Mouse (Mus musculus): Measurements from ENCODE around the gene Wfdc13. TPM values are rescaled to one million over a fixed set of nuclear protein-coding genes. Genes with fewer than 3 reads are reported as not detected.

Gene Wfdc13
- polyA plus RNA-seq, 1 experiment: not detected

DNA sequence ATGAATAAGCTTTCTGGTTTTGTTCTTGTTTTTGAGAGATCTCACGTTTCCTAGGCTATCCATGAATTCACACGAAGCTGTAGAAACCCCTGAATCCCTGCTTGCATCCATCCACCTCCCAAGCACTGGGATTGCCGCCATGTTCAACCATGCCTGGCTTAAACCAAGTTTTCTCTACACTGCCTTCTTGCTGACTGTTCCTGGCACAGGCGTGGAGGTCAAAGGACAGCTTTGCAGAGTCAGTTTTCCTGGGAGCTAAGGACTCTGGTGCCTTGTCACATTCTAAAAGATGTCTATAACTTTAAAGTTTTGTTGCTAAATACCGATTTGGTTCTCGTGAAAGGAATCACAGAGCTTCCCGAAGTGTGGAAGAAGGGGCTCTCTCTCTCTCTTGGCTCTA lies 20.1 kb upstream of the Wfdc13 start:
- H3K27ac ChIP-seq (ENCODE audit: insufficient read depth, low read length): no peak overlapping the region
- no peaks in the 10 kb centered on the region for H3K27me3 ChIP-seq (ENCODE audit: control insufficient read depth, insufficient read depth, low read length)
- H3K4me3 ChIP-seq (ENCODE audit: extremely low read depth, insufficient read depth, insufficient read length): no peak overlapping the region
- no peaks in the 10 kb centered on the region for H3K36me3 ChIP-seq (ENCODE audit: control insufficient read depth, insufficient read depth, low read length)
- TF ChIP-seq CTCF (IDR thresholded peaks at IDR 0.05; ENCODE audit: extremely low read depth, insufficient read depth, insufficient read length, insufficient replicate concordance) (no peak), POLR2A (IDR thresholded peaks at IDR 0.05; ENCODE audit: low read depth, low read length) (no peak)
- 85% methylated on average over 7 of the region's 7 CpGs for WGBS
- H3K4me1 ChIP-seq (ENCODE audit: control insufficient read depth, insufficient read depth, insufficient read length): no peaks in the 10 kb centered on the region
- no peak for DNase-seq (ENCODE audit: low read depth in 1 of 2, low spot score in 2 of 2)

DNA sequence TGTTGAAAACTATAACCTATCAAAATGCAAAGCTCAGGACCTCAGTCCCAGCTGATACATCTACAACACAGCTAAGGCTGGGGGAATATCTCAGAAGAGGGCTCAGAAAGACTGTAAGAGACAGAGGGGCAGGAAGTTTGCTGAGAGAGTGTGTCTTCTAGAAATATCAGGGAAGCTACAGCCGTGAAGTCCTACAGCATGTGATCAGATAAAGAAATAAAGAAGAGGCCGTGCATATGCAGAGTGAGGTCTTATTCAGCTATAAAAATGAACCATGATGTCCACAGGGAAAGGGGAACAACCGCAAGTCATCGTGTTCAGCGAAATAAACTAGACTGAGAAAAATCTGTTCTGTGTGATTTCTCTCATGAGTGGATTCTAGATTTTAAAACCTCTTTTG lies 14.6 kb upstream of the Wfdc13 start:
- no peaks in the 10 kb centered on the region for H3K27me3 ChIP-seq (ENCODE audit: control insufficient read depth, insufficient read depth, low read length)
- no peak overlapping the region for H3K4me3 ChIP-seq (ENCODE audit: extremely low read depth, insufficient read depth, insufficient read length)
- DNase-seq (ENCODE audit: low read depth in 1 of 2, low spot score in 2 of 2): no peak
- WGBS: 69% methylated on average over 5 of the region's 5 CpGs
- H3K4me1 ChIP-seq (ENCODE audit: control insufficient read depth, insufficient read depth, insufficient read length): no peaks in the 10 kb centered on the region
- H3K36me3 ChIP-seq (ENCODE audit: control insufficient read depth, insufficient read depth, low read length): no peaks in the 10 kb centered on the region
- TF ChIP-seq CTCF (IDR thresholded peaks at IDR 0.05; ENCODE audit: extremely low read depth, insufficient read depth, insufficient read length, insufficient replicate concordance) (no peak), POLR2A (IDR thresholded peaks at IDR 0.05; ENCODE audit: low read depth, low read length) (no peak)
- no peak overlapping the region for H3K27ac ChIP-seq (ENCODE audit: insufficient read depth, low read length)

DNA sequence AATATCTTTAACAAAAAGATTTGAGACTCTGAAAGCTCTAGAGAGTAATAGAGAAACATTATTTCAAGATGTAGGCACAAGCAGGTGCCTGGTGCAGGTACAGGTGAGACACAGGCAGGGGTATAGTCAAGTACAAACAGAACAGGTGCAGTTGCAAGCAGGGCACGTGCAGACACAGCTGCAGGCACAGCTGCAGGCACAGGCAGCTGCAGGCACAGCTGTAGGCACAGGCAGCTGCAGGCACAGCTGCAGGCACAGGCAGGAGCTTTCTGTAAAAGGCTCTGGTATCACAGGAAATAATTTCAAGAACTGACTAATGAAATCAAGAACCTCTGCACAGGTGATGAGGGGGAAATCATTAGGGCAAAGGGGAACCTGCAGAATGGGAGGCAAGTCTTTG lies 14.0 kb upstream of the Wfdc13 start:
- Histone ChIP-seq H3K27me3 (ENCODE audit: control insufficient read depth, insufficient read depth, low read length) (no peaks in the 10 kb centered on the region), H3K4me1 (ENCODE audit: control insufficient read depth, insufficient read depth, insufficient read length) (no peaks in the 10 kb centered on the region), H3K4me3 (ENCODE audit: extremely low read depth, insufficient read depth, insufficient read length) (no peak overlapping the region), H3K27ac (ENCODE audit: insufficient read depth, low read length) (no peak overlapping the region), H3K36me3 (ENCODE audit: control insufficient read depth, insufficient read depth, low read length) (no peaks in the 10 kb centered on the region)
- no peak for TF ChIP-seq POLR2A (IDR thresholded peaks at IDR 0.05; ENCODE audit: low read depth, low read length)
- no peak for TF ChIP-seq CTCF (IDR thresholded peaks at IDR 0.05; ENCODE audit: extremely low read depth, insufficient read depth, insufficient read length, insufficient replicate concordance)
- DNase-seq (ENCODE audit: low read depth in 1 of 2, low spot score in 2 of 2): no peak
- 21% methylated on average over 1 of the region's 1 CpGs for WGBS

DNA sequence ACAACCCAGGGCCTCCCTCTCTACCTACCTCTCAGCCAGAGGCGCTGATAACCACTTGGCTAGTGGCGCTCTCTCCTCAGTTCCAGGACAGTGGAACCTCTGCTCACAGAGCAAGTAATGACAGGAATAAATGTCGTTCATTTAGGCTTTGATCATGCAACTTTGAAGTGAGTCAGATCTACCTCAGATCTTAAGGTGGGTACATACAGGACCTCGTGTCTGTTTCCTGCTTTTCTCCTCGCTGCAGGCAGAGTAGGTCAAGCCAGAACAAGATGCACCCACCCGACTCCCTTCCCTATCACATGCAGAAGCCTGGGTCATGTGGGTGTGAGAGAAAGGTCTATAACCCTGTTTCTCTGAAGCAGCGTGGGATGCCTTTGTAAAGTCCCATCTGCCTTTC lies 10.9 kb upstream of the Wfdc13 start, which contains the start of gene Wfdc11:
Gene Wfdc11 (minus strand): TSS at position 101 of the 400 bp plus-strand sequence.
- H3K4me1 ChIP-seq (ENCODE audit: control insufficient read depth, insufficient read depth, insufficient read length): no peaks in the 10 kb centered on the region
- H3K27ac ChIP-seq (ENCODE audit: insufficient read depth, low read length): no peak within 1 kb of the TSS
- no peaks in the 10 kb centered on the region for H3K36me3 ChIP-seq (ENCODE audit: control insufficient read depth, insufficient read depth, low read length)
- H3K27me3 ChIP-seq (ENCODE audit: control insufficient read depth, insufficient read depth, low read length): no peaks in the 10 kb centered on the region
- no peak for TF ChIP-seq POLR2A (IDR thresholded peaks at IDR 0.05; ENCODE audit: low read depth, low read length)
- no peak for TF ChIP-seq CTCF (IDR thresholded peaks at IDR 0.05; ENCODE audit: extremely low read depth, insufficient read depth, insufficient read length, insufficient replicate concordance)
- no peak within 1 kb of the TSS for H3K4me3 ChIP-seq (ENCODE audit: extremely low read depth, insufficient read depth, insufficient read length)
- no peak for DNase-seq (ENCODE audit: low read depth in 1 of 2, low spot score in 2 of 2)
- 67% methylated on average over 7 of the region's 7 CpGs for WGBS

DNA sequence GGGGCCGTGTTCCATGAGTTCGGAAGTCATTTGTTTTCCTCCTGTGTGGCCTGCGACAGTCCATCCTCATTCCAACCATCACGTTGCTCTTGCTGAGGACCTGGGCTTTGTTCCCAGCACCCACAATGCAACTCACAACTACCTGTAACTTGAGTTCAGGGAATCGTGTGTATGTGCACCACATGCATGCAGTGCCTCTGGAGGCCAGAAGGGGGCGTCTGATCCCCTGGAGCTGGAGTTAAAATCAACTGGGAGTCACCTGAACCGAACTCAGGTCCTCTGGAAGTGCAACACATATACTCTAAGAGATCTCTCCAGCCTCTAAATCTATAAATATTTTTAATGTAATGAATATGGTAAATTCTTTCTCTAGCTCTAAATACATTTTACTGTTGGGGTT lies 8.8 kb upstream of the Wfdc13 start:
- H3K36me3 ChIP-seq (ENCODE audit: control insufficient read depth, insufficient read depth, low read length): no peaks in the 10 kb centered on the region
- WGBS: 81% methylated on average over 7 of the region's 7 CpGs
- no peak overlapping the region for H3K27ac ChIP-seq (ENCODE audit: insufficient read depth, low read length)
- peaks cover 3% of the 10 kb centered on the region; the same call in 1 of the 2 replicates for H3K4me1 ChIP-seq (ENCODE audit: control insufficient read depth, insufficient read depth, insufficient read length)
- no peaks in the 10 kb centered on the region for H3K27me3 ChIP-seq (ENCODE audit: control insufficient read depth, insufficient read depth, low read length)
- H3K4me3 ChIP-seq (ENCODE audit: extremely low read depth, insufficient read depth, insufficient read length): no peak overlapping the region
- no peak for DNase-seq (ENCODE audit: low read depth in 1 of 2, low spot score in 2 of 2)
- no peak for TF ChIP-seq CTCF (IDR thresholded peaks at IDR 0.05; ENCODE audit: extremely low read depth, insufficient read depth, insufficient read length, insufficient replicate concordance)
- TF ChIP-seq POLR2A (IDR thresholded peaks at IDR 0.05; ENCODE audit: low read depth, low read length): no peak

DNA sequence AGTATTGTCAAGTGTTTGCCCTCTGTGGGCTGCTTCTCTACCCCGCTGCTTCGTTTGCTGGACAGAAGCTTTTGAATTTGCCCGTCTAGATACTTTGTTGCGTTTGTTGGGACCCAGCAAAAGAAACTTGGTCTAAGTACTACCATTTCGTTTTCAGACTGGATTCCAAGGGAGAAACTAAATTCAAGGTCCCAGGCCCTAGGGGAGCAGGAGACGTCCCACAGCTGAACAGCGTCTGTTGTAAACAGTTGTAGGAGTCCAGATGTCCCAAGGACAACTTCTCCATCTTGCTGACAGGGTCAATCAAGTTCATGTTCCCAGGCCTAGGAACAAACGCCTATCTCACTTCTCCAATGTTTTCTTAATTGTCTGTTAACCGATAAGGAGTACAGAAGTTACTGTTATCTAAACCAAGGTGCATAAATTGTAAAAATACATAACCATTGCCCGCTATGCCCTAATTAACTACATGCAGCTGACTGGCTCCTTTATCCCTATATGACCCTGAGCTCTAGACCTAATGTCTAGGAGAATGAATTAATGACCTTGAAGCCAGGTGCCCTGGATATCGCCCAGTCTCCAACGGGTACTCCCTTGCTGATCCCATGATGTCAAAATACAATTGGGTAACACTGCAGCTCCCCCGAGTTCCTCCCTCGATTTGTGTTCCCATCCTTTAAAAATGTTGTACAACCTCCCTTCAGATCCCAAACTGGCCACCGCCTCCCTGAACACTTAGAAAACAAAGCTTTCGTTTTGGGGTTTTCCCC lies 7.8 kb upstream of the Wfdc13 start:
- TF ChIP-seq POLR2A (IDR thresholded peaks at IDR 0.05; ENCODE audit: low read depth, low read length): no peak
- TF ChIP-seq CTCF (IDR thresholded peaks at IDR 0.05; ENCODE audit: extremely low read depth, insufficient read depth, insufficient read length, insufficient replicate concordance): no peak
- Histone ChIP-seq H3K4me3 (ENCODE audit: extremely low read depth, insufficient read depth, insufficient read length) (no peak overlapping the region), H3K4me1 (ENCODE audit: control insufficient read depth, insufficient read depth, insufficient read length) (peaks cover 3% of the 10 kb centered on the region; the same call in 1 of the 2 replicates), H3K36me3 (ENCODE audit: control insufficient read depth, insufficient read depth, low read length) (no peaks in the 10 kb centered on the region), H3K27ac (ENCODE audit: insufficient read depth, low read length) (no peak overlapping the region), H3K27me3 (ENCODE audit: control insufficient read depth, insufficient read depth, low read length) (no peaks in the 10 kb centered on the region)
- DNase-seq (ENCODE audit: low read depth in 1 of 2, low spot score in 2 of 2): no peak
- WGBS: 81% methylated on average over 16 of the region's 16 CpGs

All from spleen, adult 2 months (tissue).